ENCODE assay signal across 8 mouse cellular contexts in the genomic region with DNA sequence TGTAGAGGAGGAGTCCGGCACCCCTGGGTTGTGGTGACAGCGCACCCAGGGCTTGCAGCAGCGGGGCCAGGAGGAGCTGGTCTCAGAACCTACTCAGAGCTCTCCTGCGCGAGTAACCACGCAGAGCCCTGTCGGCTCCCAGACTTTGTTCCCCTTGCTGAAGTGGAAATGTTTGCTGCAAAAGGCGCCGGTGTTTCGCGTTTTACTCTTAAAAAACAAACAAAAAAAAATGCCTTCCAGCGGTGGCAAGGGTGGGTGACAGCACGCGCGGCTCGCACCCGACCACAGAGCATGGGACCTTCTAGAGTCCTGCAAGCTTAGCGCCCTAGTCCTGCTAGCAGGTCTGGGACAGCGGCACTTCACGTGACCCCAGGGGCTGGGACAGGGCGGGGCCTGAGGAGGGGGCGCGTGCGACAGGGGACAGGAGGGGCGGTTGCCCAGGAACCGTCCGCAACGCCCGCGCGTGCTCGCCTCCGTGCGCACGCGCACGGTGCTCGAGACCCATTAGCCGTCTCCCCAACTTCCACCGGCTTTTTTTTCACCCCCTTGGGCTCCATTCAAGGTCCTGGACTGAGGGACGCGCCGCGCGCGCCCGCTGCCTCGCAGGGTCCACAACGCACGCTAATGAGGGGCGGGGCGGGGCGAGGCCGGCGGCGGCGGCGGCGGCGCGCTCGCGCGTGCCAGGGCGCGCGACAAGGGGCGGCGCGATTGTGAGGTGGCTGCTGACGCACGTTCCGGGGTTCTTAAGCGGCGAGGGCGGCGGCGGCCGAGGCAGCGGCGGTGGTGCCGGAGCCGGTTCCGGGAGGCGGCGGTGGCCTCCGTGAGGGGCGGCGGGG. TPM values are rescaled to one million over a fixed set of nuclear protein-coding genes. Genes with fewer than 3 reads are reported as not detected.
DNase-seq lines count a peak whose midpoint lies in the region; ATAC-seq and TF ChIP-seq lines count a peak whose summit lies in the region.

Gene Cpeb2, plus strand, starts transcription at position 691 of the 836 bp plus-strand sequence.

- H3K4me2 ChIP-seq in forebrain, embryonic 12.5 days: peak within 1 kb of the TSS; percentile 92
- H3K4me2 ChIP-seq in heart, postnatal 0 days (ENCODE audit: low read depth, low read length): peak within 1 kb of the TSS; percentile 65
- peak within 1 kb of the TSS; percentile 86 for H3K4me2 ChIP-seq in liver, embryonic 16.5 days (ENCODE audit: low read depth, low read length)
- H3K4me2 ChIP-seq in neural tube, embryonic 13.5 days: peak within 1 kb of the TSS; percentile 81

- H3K9me3 ChIP-seq in forebrain, embryonic 12.5 days: no peaks in the 10 kb centered on the region
- no peaks in the 10 kb centered on the region for H3K9me3 ChIP-seq in heart, postnatal 0 days (replicated peaks; ENCODE audit: control insufficient read depth, low read length)
- no peaks in the 10 kb centered on the region for H3K9me3 ChIP-seq in liver, embryonic 16.5 days (replicated peaks; ENCODE audit: control insufficient read depth, low read length)
- H3K9me3 ChIP-seq in neural tube, embryonic 13.5 days: no peaks in the 10 kb centered on the region

- ATAC-seq in CD4-positive, CD25-positive, alpha-beta regulatory T cell, adult 4 months: peak; percentile 64
- ATAC-seq in forebrain, embryonic 12.5 days (ENCODE audit: low FRiP score): peak; percentile 90
- ATAC-seq in heart, postnatal 0 days (ENCODE audit: insufficient read depth, low read depth): peak; percentile 90
- ATAC-seq in liver, embryonic 16.5 days (ENCODE audit: low read depth): peak; percentile 83
- ATAC-seq in neural tube, embryonic 13.5 days (ENCODE audit: low read depth): peak; percentile 92

- H3K4me1 ChIP-seq in brown adipose tissue, adult 24 weeks (ENCODE audit: control insufficient read depth, insufficient read depth, insufficient read length, low read length): no peaks in the 10 kb centered on the region
- peaks cover 6% of the 10 kb centered on the region for H3K4me1 ChIP-seq in forebrain, embryonic 12.5 days
- no peaks in the 10 kb centered on the region for H3K4me1 ChIP-seq in heart, postnatal 0 days (ENCODE audit: control insufficient read depth, insufficient read depth)
- no peaks in the 10 kb centered on the region; the same call in 1 of the 2 replicates for H3K4me1 ChIP-seq in liver, embryonic 16.5 days (ENCODE audit: control insufficient read depth, low read depth, low read length)
- H3K4me1 ChIP-seq in neural tube, embryonic 13.5 days (replicated peaks): peaks cover 16% of the 10 kb centered on the region
- H3K4me1 ChIP-seq in testis, adult 2 months (ENCODE audit: control insufficient read depth, insufficient read depth, low read length): peaks cover 7% of the 10 kb centered on the region

- TF ChIP-seq EP300 in heart, postnatal 0 days (IDR thresholded peaks at IDR 0.05; ENCODE audit: low read depth): no peak

- peak within 1 kb of the TSS; percentile 94 for H3K27ac ChIP-seq in brown adipose tissue, adult 24 weeks (replicated peaks; ENCODE audit: low read depth, low read length)
- peak within 1 kb of the TSS; percentile 97 for H3K27ac ChIP-seq in forebrain, embryonic 12.5 days
- H3K27ac ChIP-seq in heart, postnatal 0 days (ENCODE audit: low read depth): peak within 1 kb of the TSS; percentile 99
- peak within 1 kb of the TSS; percentile 94 for H3K27ac ChIP-seq in liver, embryonic 16.5 days (ENCODE audit: low read length)
- peak within 1 kb of the TSS; percentile 99 for H3K27ac ChIP-seq in neural tube, embryonic 13.5 days (replicated peaks)
- peak within 1 kb of the TSS; percentile 97 for H3K27ac ChIP-seq in testis, adult 2 months (ENCODE audit: control insufficient read depth, insufficient read depth, low read depth, low read length)

- H3K27me3 ChIP-seq in forebrain, embryonic 12.5 days: peaks cover 10% of the 10 kb centered on the region
- H3K27me3 ChIP-seq in heart, postnatal 0 days (ENCODE audit: control insufficient read depth, insufficient read depth, low read length): no peaks in the 10 kb centered on the region
- peaks cover 42% of the 10 kb centered on the region for H3K27me3 ChIP-seq in liver, embryonic 16.5 days (ENCODE audit: control insufficient read depth, insufficient read depth, low read depth, low read length)
- H3K27me3 ChIP-seq in neural tube, embryonic 13.5 days: no peaks in the 10 kb centered on the region
- H3K27me3 ChIP-seq in testis, adult 2 months (ENCODE audit: control insufficient read depth, insufficient read depth, low read length): no peaks in the 10 kb centered on the region

- no peak for TF ChIP-seq CTCF in heart, postnatal 0 days (IDR thresholded peaks at IDR 0.05; ENCODE audit: low read depth)
- TF ChIP-seq CTCF in testis, adult 2 months (IDR thresholded peaks at IDR 0.05; ENCODE audit: control insufficient read depth, insufficient read depth, insufficient replicate concordance, low read depth, low read length): no peak

- peak within 1 kb of the TSS; percentile 77 for H3K4me3 ChIP-seq in brown adipose tissue, adult 24 weeks (ENCODE audit: insufficient read depth, low read depth, low read length)
- peak within 1 kb of the TSS; percentile 90 for H3K4me3 ChIP-seq in forebrain, embryonic 12.5 days (replicated peaks)
- H3K4me3 ChIP-seq in heart, postnatal 0 days (ENCODE audit: low read depth, low read length): peak within 1 kb of the TSS; percentile 72
- peak within 1 kb of the TSS; percentile 68 for H3K4me3 ChIP-seq in liver, embryonic 16.5 days (ENCODE audit: low read depth, low read length)
- H3K4me3 ChIP-seq in neural tube, embryonic 13.5 days: peak within 1 kb of the TSS; percentile 98
- H3K4me3 ChIP-seq in testis, adult 2 months (ENCODE audit: control insufficient read depth, low read depth, low read length): peak within 1 kb of the TSS; percentile 78

- peak; percentile 91 for DNase-seq in heart, postnatal 0 days (ENCODE audit: low spot score)
- DNase-seq in kidney, postnatal 4 days: peak; percentile 94 to 96

- TF ChIP-seq POLR2A in testis, adult 2 months (IDR thresholded peaks at IDR 0.05; ENCODE audit: control insufficient read depth, low read depth, low read length): peak; percentile 97

- peak within 1 kb of the TSS; percentile 89 for H3K9ac ChIP-seq in forebrain, embryonic 12.5 days
- H3K9ac ChIP-seq in heart, postnatal 0 days (replicated peaks; ENCODE audit: low read depth, low read length): peak within 1 kb of the TSS; percentile 94
- peak within 1 kb of the TSS; percentile 78 for H3K9ac ChIP-seq in liver, embryonic 16.5 days (ENCODE audit: low read depth, low read length)
- peak within 1 kb of the TSS; percentile 100 for H3K9ac ChIP-seq in neural tube, embryonic 13.5 days

- H3K36me3 ChIP-seq in forebrain, embryonic 12.5 days (replicated peaks): no peaks in the 10 kb centered on the region
- H3K36me3 ChIP-seq in heart, postnatal 0 days (replicated peaks; ENCODE audit: control insufficient read depth, insufficient read depth, low read length): no peaks in the 10 kb centered on the region
- no peaks in the 10 kb centered on the region for H3K36me3 ChIP-seq in liver, embryonic 16.5 days (ENCODE audit: control insufficient read depth, insufficient read depth)
- no peaks in the 10 kb centered on the region for H3K36me3 ChIP-seq in neural tube, embryonic 13.5 days
- peaks cover 3% of the 10 kb centered on the region for H3K36me3 ChIP-seq in testis, adult 2 months (ENCODE audit: control insufficient read depth, insufficient read depth, low read length)

- under 1% methylated on average over 66 of the region's 89 CpGs for WGBS in forebrain, embryonic 12.5 days
- under 1% methylated on average over 72 of the region's 89 CpGs for WGBS in heart, postnatal 0 days
- WGBS in liver, embryonic 16.5 days (ENCODE audit: insufficient replicate concordance): under 1% methylated on average over 51 of the region's 89 CpGs
- under 1% methylated on average over 79 of the region's 89 CpGs for WGBS in neural tube, embryonic 13.5 days

RNA-seq across cellular contexts. Expression of gene Cpeb2, which starts in this region (rescaled TPM):
- polyA plus RNA-seq in CD4-positive, CD25-positive, alpha-beta regulatory T cell, adult 4 months (2017; shearing (Covaris generic)): 1 to 10 TPM; 1.3 to 3.2 TPM
- polyA plus RNA-seq in brown adipose tissue, adult 24 weeks (2012; ENCODE audit: insufficient read depth, insufficient read length, missing spikeins): 6.6 and 7.6 TPM in 2 replicates
- polyA plus RNA-seq in forebrain, embryonic 12.5 days (2016; fragmentation: Nextera tagmentation; extraction: Ambion mirVana): 6.1 and 6.2 TPM in 2 replicates
- 10.7 and 12.4 TPM in 2 replicates for total RNA-seq in heart, postnatal 0 days (2014; rRNA removed; ENCODE audit: low replicate concordance)
- polyA plus RNA-seq in heart, postnatal 0 days (2015; fragmentation: Nextera tagmentation; extraction: Ambion mirVana): 5.8 and 6.1 TPM in 2 replicates
- polyA plus RNA-seq in liver, embryonic 16.5 days (2015; fragmentation: Nextera tagmentation; extraction: Ambion mirVana): 1.2 and 1.4 TPM in 2 replicates
- polyA plus RNA-seq in neural tube, embryonic 13.5 days (2015; fragmentation: Nextera tagmentation; extraction: Ambion mirVana): 12.9 and 14.5 TPM in 2 replicates
- 144 and 160 TPM in 2 replicates for polyA plus RNA-seq in testis, adult 2 months (2012; rRNA removed)

Comparison
In these comparisons a context has a peak if more than half of its experiments do, and no peak if none do; other contexts are left out.
1. Peak in every context shown above with its lines: DNase-seq, ATAC-seq, H3K4me3 ChIP-seq and H3K27ac ChIP-seq.